Comparison of ENCODE assay signal across 21 mouse cellular contexts in genomic region chr8:44805179-44805815, GRCm38 (mm10).
DNase-seq lines count a peak whose midpoint lies in the region; ATAC-seq lines count a peak whose summit lies in the region.
"Had no signal": no experiment of that assay in that cellular context is flagged by ENCODE, and none has a peak within 500 bp of the region (broad histone marks: within the 10 kb centered on the region; RNA-seq: fewer than 3 reads in every experiment).

No protein-coding gene starts in this region.

- DNase-seq in heart, postnatal 10 days = peak; percentile 27 to 45
- DNase-seq in 3134 (ENCODE audit: extremely low read depth, insufficient read length, low spot score) (peak; percentile 42), ES-CJ7 (ENCODE audit: low read depth, low spot score) (peak; percentile 13), liver (no peak)
- no peak for DNase-seq in right cerebral cortex, postnatal 10 days (ENCODE audit: low spot score in 2 of 2)
- DNase-seq: cerebellum, adult 11 months; cerebellum, postnatal 14 days; gastrocnemius, postnatal 14 days; kidney, postnatal 10 days; midbrain, embryonic 14.5 days; retina, postnatal 1 day; thymus, adult 2 months had no signal

- no peak overlapping the region for H3K4me3 ChIP-seq in heart, embryonic 11.5 days (ENCODE audit: low read depth, low read length)
- H3K4me3 ChIP-seq: forebrain, embryonic 12.5 days; heart, embryonic 13.5 days; hindbrain, embryonic 13.5 days; left cerebral cortex, adult 2 months; limb, embryonic 10.5 days; liver, embryonic 12.5 days had no signal

- H3K36me3 ChIP-seq in heart, embryonic 11.5 days (ENCODE audit: control insufficient read depth, insufficient read depth, low read length) = no peaks in the 10 kb centered on the region
- H3K36me3 ChIP-seq: forebrain, embryonic 12.5 days; heart, embryonic 13.5 days; hindbrain, embryonic 13.5 days; limb, embryonic 10.5 days; liver, embryonic 12.5 days had no signal

- no peak overlapping the region for H3K4me2 ChIP-seq in heart, embryonic 11.5 days
- H3K4me2 ChIP-seq: forebrain, embryonic 12.5 days; heart, embryonic 13.5 days; hindbrain, embryonic 13.5 days; liver, embryonic 12.5 days had no signal

- WGBS in heart, embryonic 11.5 days (ENCODE audit: insufficient replicate concordance) = 57% methylated on average over 11 of the region's 11 CpGs

- H3K4me1 ChIP-seq in heart, embryonic 11.5 days (ENCODE audit: control insufficient read depth, insufficient read depth, low read length) = peaks cover 13% of the 10 kb centered on the region
- H3K4me1 ChIP-seq: forebrain, embryonic 12.5 days; hindbrain, embryonic 13.5 days; liver, embryonic 12.5 days had no signal

- no peak overlapping the region for H3K9ac ChIP-seq in heart, embryonic 11.5 days (ENCODE audit: low read depth, low read length)
- H3K9ac ChIP-seq: forebrain, embryonic 12.5 days; heart, embryonic 13.5 days; hindbrain, embryonic 13.5 days; liver, embryonic 12.5 days had no signal

- H3K27ac ChIP-seq in heart, embryonic 11.5 days (ENCODE audit: low read depth, low read length) = no peak overlapping the region
- H3K27ac ChIP-seq: forebrain, embryonic 12.5 days; heart, embryonic 13.5 days; hindbrain, embryonic 13.5 days; left cerebral cortex, adult 2 months; limb, embryonic 10.5 days; liver, embryonic 12.5 days had no signal

- no peaks in the 10 kb centered on the region for H3K27me3 ChIP-seq in heart, embryonic 11.5 days (ENCODE audit: control insufficient read depth, insufficient read depth, low read length)
- H3K27me3 ChIP-seq: forebrain, embryonic 12.5 days; heart, embryonic 13.5 days; hindbrain, embryonic 13.5 days; liver, embryonic 12.5 days had no signal

- intact Hi-C loops in heart, postnatal 10 days (cut with DNase I) = loop anchor here (10.0 kb wide), 1 partner anchor 190 kb away; no protein-coding TSS in a partner anchor

- no peak for ATAC-seq in heart, embryonic 11.5 days (replicated peaks; ENCODE audit: insufficient number of reproducible peaks, low FRiP score, low TSS enrichment)
- peak; percentile 63 for ATAC-seq in megakaryocyte progenitor cell, adult 5-6 weeks (replicated peaks; ENCODE audit: poor library complexity)
- ATAC-seq: CD4-positive, CD25-positive, alpha-beta regulatory T cell, adult 4 months; liver, embryonic 12.5 days had no signal

- no peaks in the 10 kb centered on the region for H3K9me3 ChIP-seq in heart, embryonic 11.5 days (replicated peaks; ENCODE audit: control insufficient read depth, low read length)
- H3K9me3 ChIP-seq: forebrain, embryonic 12.5 days; heart, embryonic 13.5 days; hindbrain, embryonic 13.5 days; limb, embryonic 10.5 days; liver, embryonic 12.5 days had no signal

Comparison
In these comparisons a context has a peak if more than half of its experiments do, and no peak if none do; other contexts are left out.
1. DNase-seq: peak in heart, postnatal 10 days (2 of 2), 3134 (single experiment) and ES-CJ7 (single experiment); none in liver (single experiment) and right cerebral cortex, postnatal 10 days (0 of 2).